Mouse (Mus musculus): Measurements from ENCODE around the gene Skor1. TPM values are rescaled to one million over a fixed set of nuclear protein-coding genes. Genes with fewer than 3 reads are reported as not detected.

Skor1 gene
- polyA plus RNA-seq, 1 experiment from 2014 or later, result not detected

- peaks cover 11% of the 10 kb centered on the region; the same call in 1 of the 2 replicates for H3K36me3 ChIP-seq (ENCODE audit: insufficient read depth, low read length)
- H3K27me3 ChIP-seq (ENCODE audit: insufficient read depth, low read length), result no peaks in the 10 kb centered on the region
- H3K4me2 ChIP-seq (replicated peaks; ENCODE audit: low read depth, low read length), result no peak overlapping the region
- peaks cover 3% of the 10 kb centered on the region; the same call in 1 of the 2 replicates for H3K4me1 ChIP-seq (ENCODE audit: insufficient read depth, low read length)
- no peak for ATAC-seq (ENCODE audit: low FRiP score, low TSS enrichment)
- 56% methylated on average over 14 of the region's 14 CpGs for WGBS
- H3K4me3 ChIP-seq (ENCODE audit: low read length), result no peak overlapping the region
- no peak overlapping the region for H3K9ac ChIP-seq (replicated peaks; ENCODE audit: low read length)
- H3K9me3 ChIP-seq (ENCODE audit: low read length), result no peaks in the 10 kb centered on the region
- H3K27ac ChIP-seq (ENCODE audit: low read length), result no peak overlapping the region
Observed at GRCm38 (mm10) chr9:63182306-63182960, 33.7 kb upstream of the Skor1 start.

GRCm38 (mm10) chr9:63181337-63182178 lies 32.8 kb upstream of the Skor1 start:
- Histone ChIP-seq H3K4me3 (ENCODE audit: low read length) (no peak overlapping the region), H3K9ac (replicated peaks; ENCODE audit: low read length) (no peak overlapping the region), H3K36me3 (ENCODE audit: insufficient read depth, low read length) (peaks cover 11% of the 10 kb centered on the region; the same call in 1 of the 2 replicates), H3K27me3 (ENCODE audit: insufficient read depth, low read length) (no peaks in the 10 kb centered on the region), H3K4me2 (replicated peaks; ENCODE audit: low read depth, low read length) (no peak overlapping the region), H3K9me3 (ENCODE audit: low read length) (no peaks in the 10 kb centered on the region), H3K4me1 (ENCODE audit: insufficient read depth, low read length) (no peaks in the 10 kb centered on the region), H3K27ac (ENCODE audit: low read length) (no peak overlapping the region)
- no peak for ATAC-seq (ENCODE audit: low FRiP score, low TSS enrichment)
- WGBS, result 76% methylated on average over 11 of the region's 11 CpGs

- H3K4me3 ChIP-seq (ENCODE audit: low read length), result no peak overlapping the region
- peaks cover under 1% of the 10 kb centered on the region; the same call in 1 of the 2 replicates for H3K4me1 ChIP-seq (ENCODE audit: insufficient read depth, low read length)
- H3K9me3 ChIP-seq (ENCODE audit: low read length), result no peaks in the 10 kb centered on the region
- H3K36me3 ChIP-seq (ENCODE audit: insufficient read depth, low read length), result peaks cover 7% of the 10 kb centered on the region; the same call in 1 of the 2 replicates
- no peak overlapping the region for H3K9ac ChIP-seq (replicated peaks; ENCODE audit: low read length)
- 68% methylated on average over 8 of the region's 8 CpGs for WGBS
- H3K4me2 ChIP-seq (replicated peaks; ENCODE audit: low read depth, low read length), result no peak overlapping the region
- ATAC-seq (ENCODE audit: low FRiP score, low TSS enrichment), result no peak
- no peaks in the 10 kb centered on the region for H3K27me3 ChIP-seq (ENCODE audit: insufficient read depth, low read length)
- no peak overlapping the region for H3K27ac ChIP-seq (ENCODE audit: low read length)
Observed at GRCm38 (mm10) chr9:63178296-63178695, 29.5 kb upstream of the Skor1 start.

GRCm38 (mm10) chr9:63174001-63174721 lies 25.4 kb upstream of the Skor1 start:
- no peak overlapping the region for H3K27ac ChIP-seq (ENCODE audit: low read length)
- no peak overlapping the region for H3K9ac ChIP-seq (replicated peaks; ENCODE audit: low read length)
- H3K4me1 ChIP-seq (ENCODE audit: insufficient read depth, low read length), result peaks cover 6% of the 10 kb centered on the region; the same call in 1 of the 2 replicates
- no peak for ATAC-seq (ENCODE audit: low FRiP score, low TSS enrichment)
- H3K27me3 ChIP-seq (ENCODE audit: insufficient read depth, low read length), result no peaks in the 10 kb centered on the region
- no peaks in the 10 kb centered on the region for H3K9me3 ChIP-seq (ENCODE audit: low read length)
- 0 out of 2 replicates have a peak, but pooled peaks cover 3% of the 10 kb centered on the region for H3K36me3 ChIP-seq (ENCODE audit: insufficient read depth, low read length)
- no peak overlapping the region for H3K4me2 ChIP-seq (replicated peaks; ENCODE audit: low read depth, low read length)
- no peak overlapping the region for H3K4me3 ChIP-seq (ENCODE audit: low read length)
- WGBS, result 66% methylated on average over 8 of the region's 8 CpGs

GRCm38 (mm10) chr9:63171951-63172350 lies 23.2 kb upstream of the Skor1 start:
- no peaks in the 10 kb centered on the region for H3K27me3 ChIP-seq (ENCODE audit: insufficient read depth, low read length)
- peaks cover 6% of the 10 kb centered on the region; the same call in 1 of the 2 replicates for H3K4me1 ChIP-seq (ENCODE audit: insufficient read depth, low read length)
- no peak overlapping the region for H3K4me2 ChIP-seq (replicated peaks; ENCODE audit: low read depth, low read length)
- ATAC-seq (ENCODE audit: low FRiP score, low TSS enrichment), result no peak
- no peaks in the 10 kb centered on the region for H3K9me3 ChIP-seq (ENCODE audit: low read length)
- H3K9ac ChIP-seq (replicated peaks; ENCODE audit: low read length), result no peak overlapping the region
- no peaks in the 10 kb centered on the region for H3K36me3 ChIP-seq (ENCODE audit: insufficient read depth, low read length)
- 42% methylated on average over 2 of the region's 2 CpGs for WGBS
- H3K4me3 ChIP-seq (ENCODE audit: low read length), result no peak overlapping the region
- no peak overlapping the region for H3K27ac ChIP-seq (ENCODE audit: low read length)

GRCm38 (mm10) chr9:63169127-63169526 lies 20.4 kb upstream of the Skor1 start:
- Histone ChIP-seq H3K4me2 (replicated peaks; ENCODE audit: low read depth, low read length) (no peak overlapping the region), H3K27ac (ENCODE audit: low read length) (no peak overlapping the region), H3K9ac (replicated peaks; ENCODE audit: low read length) (no peak overlapping the region), H3K4me1 (ENCODE audit: insufficient read depth, low read length) (peaks cover 6% of the 10 kb centered on the region; the same call in 1 of the 2 replicates), H3K4me3 (ENCODE audit: low read length) (no peak overlapping the region), H3K9me3 (ENCODE audit: low read length) (no peaks in the 10 kb centered on the region), H3K27me3 (ENCODE audit: insufficient read depth, low read length) (no peaks in the 10 kb centered on the region), H3K36me3 (ENCODE audit: insufficient read depth, low read length) (no peaks in the 10 kb centered on the region)
- no peak for ATAC-seq (ENCODE audit: low FRiP score, low TSS enrichment)
- 83% methylated on average over 1 of the region's 1 CpGs for WGBS

DNA sequence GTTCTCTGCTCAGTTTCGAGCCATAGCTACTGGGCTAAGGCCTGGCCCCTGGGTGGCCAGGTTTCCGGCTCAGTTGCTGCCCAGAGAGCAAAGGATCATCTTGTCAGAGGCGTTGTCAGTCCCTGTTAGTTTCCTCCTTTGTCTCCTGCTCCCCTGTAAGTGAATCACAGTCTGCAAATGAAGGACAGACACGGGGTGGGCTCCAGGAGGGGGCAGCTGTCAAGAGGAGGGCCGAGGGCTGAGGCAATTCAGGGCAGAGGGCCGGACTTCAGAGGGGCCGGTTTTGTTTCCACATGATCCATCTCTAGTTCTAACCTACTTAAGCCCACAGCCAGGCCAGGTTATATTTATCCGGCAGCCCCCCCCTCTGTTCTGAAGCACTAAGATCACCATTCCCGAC lies 16.3 kb upstream of the Skor1 start:
- H3K4me1 ChIP-seq (ENCODE audit: insufficient read depth, low read length), result no peaks in the 10 kb centered on the region
- no peaks in the 10 kb centered on the region for H3K27me3 ChIP-seq (ENCODE audit: insufficient read depth, low read length)
- 39% methylated on average over 9 of the region's 9 CpGs for WGBS
- no peak for ATAC-seq (ENCODE audit: low FRiP score, low TSS enrichment)
- H3K9me3 ChIP-seq (ENCODE audit: low read length), result no peaks in the 10 kb centered on the region
- no peak overlapping the region for H3K9ac ChIP-seq (replicated peaks; ENCODE audit: low read length)
- H3K27ac ChIP-seq (ENCODE audit: low read length), result no peak overlapping the region
- no peak overlapping the region for H3K4me2 ChIP-seq (replicated peaks; ENCODE audit: low read depth, low read length)
- peaks cover 4% of the 10 kb centered on the region; the same call in 1 of the 2 replicates for H3K36me3 ChIP-seq (ENCODE audit: insufficient read depth, low read length)
- H3K4me3 ChIP-seq (ENCODE audit: low read length), result no peak overlapping the region

DNA sequence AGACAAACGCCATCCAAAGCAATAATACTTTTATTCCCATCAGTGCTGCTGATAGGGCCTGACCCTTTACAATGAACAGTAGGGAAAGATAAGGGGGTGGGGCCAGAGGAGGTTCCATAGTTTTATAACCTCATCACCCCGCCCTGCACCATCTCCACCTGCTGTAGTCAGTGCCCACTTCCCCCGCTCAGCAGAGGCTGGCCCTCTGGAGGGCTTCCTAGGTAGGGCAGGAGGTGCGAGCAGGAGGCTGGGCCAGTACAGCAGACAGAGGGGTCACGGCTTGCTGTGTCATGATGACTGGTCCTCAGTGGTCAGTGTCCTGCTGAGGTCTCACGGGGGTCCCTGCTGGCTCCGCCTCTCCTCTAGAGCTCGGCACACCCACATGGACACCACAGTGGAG lies 15.0 kb upstream of the Skor1 start:
- no peak overlapping the region for H3K27ac ChIP-seq (ENCODE audit: low read length)
- H3K27me3 ChIP-seq (ENCODE audit: insufficient read depth, low read length), result no peaks in the 10 kb centered on the region
- WGBS, result 77% methylated on average over 8 of the region's 8 CpGs
- no peak overlapping the region for H3K4me2 ChIP-seq (replicated peaks; ENCODE audit: low read depth, low read length)
- peaks cover 4% of the 10 kb centered on the region; the same call in 1 of the 2 replicates for H3K36me3 ChIP-seq (ENCODE audit: insufficient read depth, low read length)
- no peak overlapping the region for H3K9ac ChIP-seq (replicated peaks; ENCODE audit: low read length)
- no peaks in the 10 kb centered on the region for H3K4me1 ChIP-seq (ENCODE audit: insufficient read depth, low read length)
- no peak for ATAC-seq (ENCODE audit: low FRiP score, low TSS enrichment)
- H3K4me3 ChIP-seq (ENCODE audit: low read length), result no peak overlapping the region
- no peaks in the 10 kb centered on the region for H3K9me3 ChIP-seq (ENCODE audit: low read length)

GRCm38 (mm10) chr9:63151949-63152348 lies 3.2 kb upstream of the Skor1 start:
- H3K9ac ChIP-seq (replicated peaks; ENCODE audit: low read length), result no peak overlapping the region
- peaks cover 5% of the 10 kb centered on the region for H3K9me3 ChIP-seq (ENCODE audit: low read length)
- no peak for ATAC-seq (ENCODE audit: low FRiP score, low TSS enrichment)
- 25% methylated on average over 14 of the region's 14 CpGs for WGBS
- no peak overlapping the region for H3K4me3 ChIP-seq (ENCODE audit: low read length)
- H3K27me3 ChIP-seq (ENCODE audit: insufficient read depth, low read length), result peaks cover 88% of the 10 kb centered on the region
- no peak overlapping the region for H3K4me2 ChIP-seq (replicated peaks; ENCODE audit: low read depth, low read length)
- peaks cover 15% of the 10 kb centered on the region for H3K4me1 ChIP-seq (ENCODE audit: insufficient read depth, low read length)
- H3K27ac ChIP-seq (ENCODE audit: low read length), result no peak overlapping the region
- H3K36me3 ChIP-seq (ENCODE audit: insufficient read depth, low read length), result no peaks in the 10 kb centered on the region

All from kidney, embryonic 16.5 days (tissue).